Mouse (Mus musculus): ENCODE measurements around the gene Zc3h12d.

The Zc3h12d gene

GRCm38 (mm10) chr10:7838874-7839421 lies 6.7 kb downstream of the Zc3h12d start:
- DNase-seq (ENCODE audit: extremely low read depth, insufficient read length, low spot score): no peak

GRCm38 (mm10) chr10:7839551-7840352 lies 7.5 kb downstream of the Zc3h12d start:
- peak; percentile 81 for DNase-seq (ENCODE audit: extremely low read depth, insufficient read length, low spot score)

- DNase-seq (ENCODE audit: extremely low read depth, insufficient read length, low spot score): no peak
These were observed 8.1 kb downstream of the Zc3h12d start for GRCm38 (mm10) chr10:7840353-7840733.

GRCm38 (mm10) chr10:7840785-7841184 lies 8.5 kb downstream of the Zc3h12d start:
- no peak for DNase-seq (ENCODE audit: extremely low read depth, insufficient read length, low spot score)

- DNase-seq (ENCODE audit: extremely low read depth, insufficient read length, low spot score): peak; percentile 78
These were observed 9.4 kb downstream of the Zc3h12d start for GRCm38 (mm10) chr10:7841571-7842080.

GRCm38 (mm10) chr10:7843181-7843580 lies 10.9 kb downstream of the Zc3h12d start:
- no peak for DNase-seq (ENCODE audit: extremely low read depth, insufficient read length, low spot score)

GRCm38 (mm10) chr10:7844161-7844560 lies 11.9 kb downstream of the Zc3h12d start:
- no peak for DNase-seq (ENCODE audit: extremely low read depth, insufficient read length, low spot score)

- DNase-seq (ENCODE audit: extremely low read depth, insufficient read length, low spot score): no peak
These were observed 12.9 kb downstream of the Zc3h12d start for GRCm38 (mm10) chr10:7845136-7845535.

- no peak for DNase-seq (ENCODE audit: extremely low read depth, insufficient read length, low spot score)
These were observed 13.7 kb downstream of the Zc3h12d start for GRCm38 (mm10) chr10:7845991-7846390.

- no peak for DNase-seq (ENCODE audit: extremely low read depth, insufficient read length, low spot score)
These were observed 14.9 kb downstream of the Zc3h12d start for GRCm38 (mm10) chr10:7847166-7847605.

- no peak for DNase-seq (ENCODE audit: extremely low read depth, insufficient read length, low spot score)
These were observed 19.6 kb downstream of the Zc3h12d start for GRCm38 (mm10) chr10:7851891-7852290.

- DNase-seq (ENCODE audit: extremely low read depth, insufficient read length, low spot score): no peak
These were observed 28.2 kb downstream of the Zc3h12d start for GRCm38 (mm10) chr10:7860494-7860893.

- no peak for DNase-seq (ENCODE audit: extremely low read depth, insufficient read length, low spot score)
These were observed 29.1 kb downstream of the Zc3h12d start for GRCm38 (mm10) chr10:7861259-7861936.

GRCm38 (mm10) chr10:7861937-7862657 lies 29.8 kb downstream of the Zc3h12d start:
- no peak for DNase-seq (ENCODE audit: extremely low read depth, insufficient read length, low spot score)

- no peak for DNase-seq (ENCODE audit: extremely low read depth, insufficient read length, low spot score)
These were observed 31.1 kb downstream of the Zc3h12d start for GRCm38 (mm10) chr10:7863411-7863810.

- no peak for DNase-seq (ENCODE audit: extremely low read depth, insufficient read length, low spot score)
These were observed 31.9 kb downstream of the Zc3h12d start for GRCm38 (mm10) chr10:7864184-7864583.

GRCm38 (mm10) chr10:7864806-7865205 lies 32.5 kb downstream of the Zc3h12d start:
- DNase-seq (ENCODE audit: extremely low read depth, insufficient read length, low spot score): no peak

- DNase-seq (ENCODE audit: extremely low read depth, insufficient read length, low spot score): no peak
These were observed 34.7 kb downstream of the Zc3h12d start for GRCm38 (mm10) chr10:7866762-7867665.

GRCm38 (mm10) chr10:7867666-7868030 lies 35.4 kb downstream of the Zc3h12d start:
- no peak for DNase-seq (ENCODE audit: extremely low read depth, insufficient read length, low spot score)

GRCm38 (mm10) chr10:7869746-7870145 lies 37.5 kb downstream of the Zc3h12d start:
- DNase-seq (ENCODE audit: extremely low read depth, insufficient read length, low spot score): no peak

All from 3134 (cell line).